Mouse (Mus musculus) testis, postnatal 10 days (tissue): ENCODE data around the gene Klhl8.

Experiments used
- DNase-seq: peaks from one replicate; pipeline ENCODE4 v3.0.0; 2021; ENCODE audit warnings: low spot score

The Klhl8 gene

DNA sequence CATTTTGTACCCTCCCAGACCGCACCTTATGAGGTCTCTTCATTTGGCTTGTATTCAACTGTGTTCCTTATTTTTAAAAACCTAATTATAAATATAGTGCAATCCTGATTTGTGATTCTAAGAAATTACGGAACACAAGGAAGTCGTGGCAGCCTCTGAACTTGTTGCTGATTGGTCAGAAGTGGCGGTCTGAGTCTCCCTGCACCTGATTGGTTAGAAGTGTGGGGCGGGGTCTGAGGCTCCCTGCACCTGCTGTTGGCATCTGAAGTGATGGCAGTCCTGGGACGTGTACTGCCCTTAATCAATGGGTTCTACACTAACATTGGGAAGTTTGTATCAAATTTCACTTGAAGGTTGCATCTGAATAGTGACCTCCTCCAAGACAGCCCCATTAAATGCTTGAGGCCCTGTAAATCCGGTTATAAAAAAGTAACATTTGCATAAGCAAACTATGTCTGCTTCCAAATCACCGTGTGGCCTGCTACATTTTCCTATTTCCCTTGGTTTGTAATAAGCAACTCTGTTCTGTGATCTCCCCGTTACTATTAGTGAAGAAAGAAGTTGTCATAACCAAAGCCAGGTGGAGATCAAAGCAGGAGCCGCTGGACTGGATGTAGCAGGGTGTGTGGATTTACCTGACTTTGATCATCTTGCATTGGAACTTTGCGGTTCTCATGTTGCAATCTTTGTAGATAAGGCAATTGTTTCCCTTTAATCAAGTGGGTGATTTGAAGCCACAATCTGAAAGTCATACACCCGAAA lies 5.7 kb upstream of the Klhl8 start:
- no peak for DNase-seq

DNA sequence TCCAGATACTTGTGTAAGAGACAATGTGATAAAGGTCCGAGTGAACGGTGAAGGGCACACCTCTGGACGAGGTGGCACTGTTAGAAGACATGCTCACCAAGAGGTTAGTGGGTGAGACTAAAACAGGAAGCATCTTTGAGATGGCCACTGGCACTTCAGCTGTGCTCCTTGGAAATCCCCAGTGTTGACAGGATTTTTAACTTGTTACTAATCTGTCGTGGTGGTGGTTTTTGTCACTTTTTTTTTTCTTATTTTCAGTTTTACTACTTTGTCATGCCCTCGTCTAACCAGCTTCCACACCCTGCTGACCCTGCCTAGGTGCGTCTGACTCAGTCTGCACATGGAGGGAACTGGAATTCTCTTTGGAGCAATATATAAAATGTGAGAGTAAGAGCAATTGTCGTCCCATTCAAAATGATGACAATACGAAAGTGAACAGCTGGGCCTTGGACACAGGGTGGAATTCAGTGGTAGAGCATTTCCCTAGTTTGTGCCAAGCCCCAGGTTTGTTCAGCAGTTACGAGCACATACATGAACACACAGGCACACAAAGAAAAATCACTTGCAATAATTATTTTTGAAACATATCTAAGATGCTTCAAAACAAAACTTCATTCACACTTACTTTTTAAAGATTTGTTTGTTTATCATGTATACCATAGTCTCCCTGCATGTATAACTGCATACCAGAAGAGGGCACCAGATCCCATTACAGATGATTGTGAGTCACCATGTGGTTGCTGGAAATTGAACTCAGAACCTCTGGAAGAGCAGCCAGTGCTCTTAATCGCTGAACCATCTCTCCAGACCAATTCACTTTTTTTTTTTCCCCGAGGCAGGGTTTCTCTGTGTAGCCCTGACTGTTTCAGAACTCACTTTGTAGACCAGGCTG lies 3.5 kb upstream of the Klhl8 start:
- DNase-seq, result no peak

DNA sequence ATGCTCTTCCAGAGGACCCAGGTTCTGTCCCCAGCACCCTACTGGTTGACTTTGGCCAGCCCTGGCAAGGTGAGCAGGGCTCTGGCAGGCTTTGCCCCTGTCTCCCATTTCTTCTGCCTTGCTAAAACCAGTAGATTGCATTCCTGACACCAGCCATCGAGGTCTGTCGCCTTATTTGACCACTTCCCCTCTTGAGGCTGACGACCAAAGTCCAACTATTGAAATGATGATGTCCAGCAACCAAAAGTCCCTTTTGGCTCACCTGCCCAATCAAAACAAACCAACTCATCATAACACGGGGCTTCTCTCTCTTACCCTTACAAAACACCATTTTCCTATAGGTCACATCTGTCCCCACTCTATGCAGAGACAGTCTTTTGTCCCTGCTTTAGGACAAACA lies 2.1 kb upstream of the Klhl8 start:
- DNase-seq, result no peak

DNA sequence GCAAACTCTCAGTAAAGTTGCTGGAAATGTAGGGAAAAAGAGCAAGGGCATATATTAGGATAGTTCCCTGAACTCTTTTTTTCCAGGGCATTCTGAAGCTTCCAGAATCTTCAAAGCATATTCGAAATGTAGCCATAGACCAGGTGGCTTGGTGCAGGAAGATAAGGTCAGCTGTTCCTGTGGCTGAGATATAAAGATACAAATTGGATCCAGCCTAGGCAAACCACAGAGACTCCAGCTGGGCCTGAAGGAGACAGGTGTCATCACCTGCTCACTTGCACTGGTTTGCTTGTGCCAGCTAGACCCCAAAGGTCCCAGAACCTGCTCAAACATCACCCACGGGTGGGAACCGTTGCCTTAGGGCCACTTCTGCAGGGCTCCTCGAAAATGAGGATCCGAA lies 496 bp upstream of the Klhl8 start:
- no peak for DNase-seq

DNA sequence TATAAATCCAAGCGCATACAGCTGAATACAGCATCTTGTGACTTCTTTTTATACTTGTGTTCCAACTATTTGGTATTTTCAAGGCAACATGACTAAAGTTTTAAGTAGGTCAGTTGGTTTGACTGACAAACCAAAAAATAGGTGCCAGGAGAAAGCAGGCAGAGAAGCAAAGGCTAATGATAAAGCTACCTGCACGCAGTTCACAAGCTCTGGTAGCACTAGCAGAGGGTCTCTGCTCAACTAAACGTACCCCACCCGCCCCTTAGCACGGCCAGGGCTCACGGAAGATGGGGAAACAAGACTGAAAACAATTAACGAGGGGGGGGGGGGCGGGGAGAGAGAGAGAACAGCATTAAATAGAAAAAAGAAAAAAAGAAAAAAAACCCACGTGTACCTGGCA lies 903 bp downstream of the Klhl8 start:
- DNase-seq, result no peak

DNA sequence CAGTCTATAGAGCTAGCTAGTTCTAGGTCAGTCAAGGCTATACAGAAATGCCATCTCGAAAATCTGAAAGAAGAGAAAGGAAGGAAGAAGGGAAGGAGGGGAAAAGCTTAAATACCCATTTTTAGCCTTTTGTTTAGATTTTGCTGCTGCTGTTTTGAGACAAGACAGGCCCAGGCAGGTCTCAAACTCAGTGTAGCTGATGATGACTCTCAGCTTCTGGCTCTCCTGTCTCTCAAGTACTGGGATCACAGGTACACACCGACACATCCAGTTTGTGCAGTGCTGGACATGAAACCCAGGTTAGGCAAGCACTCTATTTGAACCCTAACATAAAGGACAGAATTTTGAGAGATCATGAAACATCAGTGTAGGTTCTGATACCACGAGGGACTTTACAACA lies 1.6 kb downstream of the Klhl8 start:
- DNase-seq, result no peak

DNA sequence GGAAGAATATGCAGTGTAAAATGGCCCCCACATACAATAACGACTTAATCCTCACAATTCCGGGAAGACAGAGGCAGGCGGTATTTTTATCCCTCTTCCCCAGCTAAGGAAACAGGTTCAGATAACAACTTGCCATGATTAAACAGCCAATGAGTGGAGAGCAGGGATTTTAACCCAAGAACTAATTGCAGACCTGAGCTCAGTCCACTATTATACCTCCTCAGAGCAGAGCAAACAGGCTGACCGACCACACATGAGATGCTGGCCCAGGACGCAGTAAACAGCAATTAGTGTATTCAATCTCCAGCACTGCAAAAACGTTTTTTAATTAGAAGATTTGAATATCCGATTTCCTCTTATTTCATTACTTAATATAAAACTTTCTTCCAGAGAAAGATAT lies 2.2 kb downstream of the Klhl8 start:
- DNase-seq, result no peak

DNA sequence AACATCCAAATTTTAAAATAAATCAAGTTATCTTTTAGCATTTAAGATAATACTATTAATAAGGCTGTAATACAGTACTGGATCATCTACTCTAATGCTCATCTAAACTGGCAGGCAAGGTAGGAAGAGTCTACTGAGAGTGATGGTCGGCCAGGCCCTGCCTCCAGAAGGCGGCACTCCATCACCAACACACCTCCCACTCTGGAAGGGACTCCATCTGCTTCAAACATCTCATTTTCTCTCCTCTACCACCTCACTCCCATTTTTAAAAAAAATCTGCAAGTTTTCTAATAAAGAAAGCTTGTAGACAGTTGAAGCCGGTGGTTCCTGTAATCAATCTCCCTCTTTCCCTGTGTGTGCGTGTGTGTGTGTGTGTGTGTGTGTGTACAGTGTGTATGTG lies 3.2 kb downstream of the Klhl8 start:
- DNase-seq, result no peak

DNA sequence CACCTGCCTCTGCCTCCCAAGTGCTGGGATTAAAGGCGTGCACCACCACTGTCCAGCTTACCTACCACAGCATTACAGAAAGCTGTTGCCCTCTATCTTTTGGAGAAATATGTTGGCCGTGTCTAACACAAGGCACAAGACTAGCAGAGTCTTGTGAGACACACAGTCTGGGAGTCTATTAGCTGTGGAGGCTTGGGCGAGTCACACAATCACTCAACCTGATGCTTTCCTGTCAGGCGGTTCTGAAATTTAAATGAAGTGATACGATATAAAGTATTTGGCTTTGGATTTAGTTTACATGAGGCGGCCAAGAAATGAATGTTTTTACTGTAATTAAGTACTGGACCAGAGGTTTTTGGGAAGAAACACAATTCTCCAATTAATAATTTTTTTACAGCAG lies 4.9 kb downstream of the Klhl8 start:
- no peak for DNase-seq

DNA sequence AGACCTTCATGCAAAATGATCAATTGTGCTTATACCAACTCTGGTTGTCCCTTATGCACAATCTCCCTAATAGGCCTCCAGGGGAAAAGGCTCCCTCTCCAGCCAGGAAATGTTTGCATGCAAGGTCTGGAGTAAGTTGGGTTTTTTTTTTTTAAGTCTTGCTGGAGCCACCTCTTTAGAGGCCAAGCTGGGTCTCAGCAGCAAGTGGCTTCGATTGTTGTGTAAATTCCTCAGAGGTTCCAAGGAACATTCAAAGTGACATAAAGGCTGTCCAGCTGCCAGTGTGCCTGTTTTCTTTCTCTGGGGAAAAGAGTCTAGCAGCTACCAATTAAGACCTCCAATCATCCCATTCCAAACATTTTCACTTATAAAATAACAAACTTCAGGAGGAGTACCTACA lies 12.7 kb downstream of the Klhl8 start:
- DNase-seq, result no peak

DNA sequence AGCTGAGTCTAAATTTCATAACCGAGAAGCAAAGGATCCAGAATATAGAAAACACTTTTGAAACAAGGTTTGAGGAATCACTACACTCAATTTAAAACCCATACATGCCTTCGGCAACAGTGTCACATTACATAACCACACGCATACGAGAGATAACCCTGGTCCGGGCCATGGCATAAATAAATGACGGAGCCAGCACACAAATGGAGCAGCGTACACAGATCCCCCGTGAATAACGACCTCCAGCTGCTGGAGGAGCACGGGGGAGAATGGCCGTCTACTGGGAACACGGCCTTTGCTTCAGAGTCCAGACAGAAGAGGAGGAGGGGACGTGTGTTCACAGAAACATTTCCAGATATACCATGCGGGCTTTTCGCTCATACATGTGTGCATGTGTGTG lies 21.3 kb downstream of the Klhl8 start:
- DNase-seq, result no peak

DNA sequence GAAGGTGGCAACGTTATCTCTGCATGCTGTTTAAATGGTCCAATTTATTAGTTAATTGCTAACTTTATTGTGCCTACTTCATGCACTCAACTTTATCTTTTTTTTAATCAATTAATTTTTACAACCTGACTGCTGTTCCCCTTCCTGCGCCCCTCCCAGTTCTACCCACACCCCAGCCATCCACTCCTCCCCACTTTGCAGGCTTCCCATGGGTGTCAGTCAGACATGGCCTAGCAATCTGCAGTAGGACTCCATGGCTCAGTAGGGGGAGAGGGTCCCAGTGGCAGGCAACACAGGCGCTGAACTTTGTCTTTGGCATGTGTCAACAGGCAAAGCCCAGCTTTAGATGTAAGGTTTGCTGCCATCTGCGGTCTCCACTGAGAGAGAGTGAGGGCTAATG lies 47.3 kb downstream of the Klhl8 start:
- DNase-seq, result no peak

DNA sequence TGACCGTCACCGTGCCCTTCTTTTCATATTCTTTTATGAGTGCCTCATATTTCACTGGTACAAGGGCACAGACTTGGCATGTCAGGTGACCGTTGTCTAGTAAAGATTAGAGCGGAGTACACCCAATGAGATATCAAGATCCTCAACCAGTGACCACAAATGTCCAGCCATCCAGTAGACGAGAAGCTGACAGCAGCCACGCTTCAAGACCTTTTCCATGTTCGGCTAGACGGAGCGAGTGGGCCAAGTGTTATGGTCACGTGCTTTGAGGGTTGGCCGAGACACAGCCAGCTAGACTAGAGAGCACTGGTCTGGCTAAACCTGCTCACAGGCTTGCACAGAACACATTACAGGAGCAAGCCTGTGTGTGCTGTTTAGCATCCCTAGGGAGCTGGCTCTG lies 50.4 kb downstream of the Klhl8 start:
- DNase-seq, result no peak

DNA sequence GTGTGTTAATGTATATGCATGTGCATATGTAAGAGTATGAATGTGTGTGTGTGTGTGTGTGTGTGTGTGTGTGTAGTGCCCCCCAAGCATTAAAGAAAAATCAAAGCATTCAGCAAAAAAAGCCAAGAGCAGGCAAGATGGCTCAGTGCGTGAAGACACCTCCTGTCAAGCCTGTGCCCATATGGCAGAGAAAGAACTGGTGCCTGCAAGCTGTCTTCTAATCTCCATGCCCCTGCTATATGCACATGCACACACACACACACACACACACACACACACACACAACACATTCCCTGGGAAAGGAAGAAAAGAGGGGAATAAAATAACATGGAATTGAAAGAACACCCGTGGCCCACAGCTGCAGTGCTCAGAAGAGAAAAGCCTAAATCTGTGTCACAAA lies 53.9 kb downstream of the Klhl8 start:
- no peak for DNase-seq

DNA sequence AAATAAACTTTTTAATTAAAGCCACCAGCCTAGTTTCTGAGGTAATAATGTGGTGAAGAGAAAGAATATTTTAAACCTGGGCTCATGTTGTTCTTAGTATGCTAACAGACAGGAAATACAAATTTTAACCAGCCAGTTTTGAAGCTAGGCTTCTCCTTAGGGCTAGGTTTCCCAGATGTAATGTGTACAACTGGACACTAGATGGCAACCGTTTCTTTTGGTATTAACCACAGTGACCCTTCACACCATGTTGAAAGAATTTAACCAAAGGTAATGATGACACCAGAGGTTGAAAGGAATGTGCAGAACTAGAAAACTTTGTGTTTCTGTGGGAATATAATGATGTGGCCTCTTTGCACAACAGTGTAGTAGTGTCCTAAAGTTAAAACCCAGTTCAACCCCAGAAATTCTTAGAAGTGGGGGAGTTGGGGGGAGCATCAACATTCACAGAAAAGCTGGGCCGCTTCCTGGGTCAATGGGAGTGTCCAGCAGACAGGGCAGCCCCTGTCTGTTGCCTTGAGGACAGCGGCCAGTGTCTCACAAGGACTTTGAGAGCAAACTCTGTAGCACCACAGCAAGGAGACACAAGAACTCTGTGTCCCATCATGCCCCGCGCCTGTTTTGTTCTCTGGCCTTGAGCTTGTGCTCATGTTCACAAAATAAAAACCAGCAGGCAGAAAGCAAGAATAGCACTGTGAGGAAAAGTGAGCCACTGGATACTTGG lies 54.6 kb downstream of the Klhl8 start:
- peak; percentile 61 for DNase-seq

DNA sequence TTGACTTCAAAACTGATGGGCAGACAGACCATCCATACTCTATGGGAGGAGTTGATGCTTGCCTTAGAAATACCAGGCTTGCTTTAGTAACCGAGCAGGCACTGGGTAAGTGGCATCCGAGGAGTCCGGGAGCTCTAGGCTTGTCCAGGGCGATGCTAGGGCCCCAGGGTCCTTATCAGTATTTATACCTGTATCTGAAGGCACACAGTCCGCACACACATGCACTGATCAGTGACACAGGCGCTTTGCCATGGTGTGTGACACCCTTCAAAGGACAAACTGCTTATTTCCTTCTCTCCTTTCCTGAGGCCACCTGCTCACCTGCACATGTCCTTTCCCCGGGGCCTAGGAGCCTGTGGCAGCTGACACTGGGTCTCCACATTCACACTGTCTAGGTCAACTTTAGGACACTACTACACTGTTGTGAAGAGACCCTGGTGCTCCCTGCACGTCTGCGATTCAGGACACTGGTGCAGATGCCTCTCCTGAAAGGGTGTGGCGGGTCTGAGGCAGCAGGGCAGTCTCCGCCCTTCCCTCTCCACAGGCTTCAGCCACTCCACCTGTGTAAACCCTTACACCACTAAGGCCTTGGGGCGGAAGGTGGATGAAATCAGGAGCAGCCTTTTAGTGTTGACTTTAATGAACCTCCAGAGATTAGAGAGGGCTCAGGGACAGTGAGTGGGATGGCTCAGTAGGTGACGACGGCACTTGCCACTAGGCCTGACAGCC lies 55.4 kb downstream of the Klhl8 start:
- DNase-seq, result peak; percentile 37

DNA sequence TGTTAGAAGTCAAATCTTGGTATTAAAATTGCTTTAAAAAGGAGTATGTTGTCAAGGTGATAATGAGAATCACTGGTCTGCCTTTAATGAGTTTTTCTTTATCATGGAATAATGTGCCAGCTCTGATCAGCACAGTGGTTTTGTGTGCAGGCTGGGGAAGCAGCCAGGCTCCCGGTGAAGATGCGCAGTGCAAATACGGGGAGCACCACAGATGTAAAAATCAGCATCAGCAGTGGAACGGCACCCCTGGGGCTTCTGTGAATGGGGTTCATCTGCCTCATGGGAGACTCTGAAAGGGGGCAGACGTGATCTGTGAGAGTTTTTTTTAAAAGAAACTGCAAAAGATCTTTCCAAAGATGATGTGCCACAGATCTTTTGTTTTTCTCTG lies 56.3 kb downstream of the Klhl8 start:
- DNase-seq, result peak; percentile 28

DNA sequence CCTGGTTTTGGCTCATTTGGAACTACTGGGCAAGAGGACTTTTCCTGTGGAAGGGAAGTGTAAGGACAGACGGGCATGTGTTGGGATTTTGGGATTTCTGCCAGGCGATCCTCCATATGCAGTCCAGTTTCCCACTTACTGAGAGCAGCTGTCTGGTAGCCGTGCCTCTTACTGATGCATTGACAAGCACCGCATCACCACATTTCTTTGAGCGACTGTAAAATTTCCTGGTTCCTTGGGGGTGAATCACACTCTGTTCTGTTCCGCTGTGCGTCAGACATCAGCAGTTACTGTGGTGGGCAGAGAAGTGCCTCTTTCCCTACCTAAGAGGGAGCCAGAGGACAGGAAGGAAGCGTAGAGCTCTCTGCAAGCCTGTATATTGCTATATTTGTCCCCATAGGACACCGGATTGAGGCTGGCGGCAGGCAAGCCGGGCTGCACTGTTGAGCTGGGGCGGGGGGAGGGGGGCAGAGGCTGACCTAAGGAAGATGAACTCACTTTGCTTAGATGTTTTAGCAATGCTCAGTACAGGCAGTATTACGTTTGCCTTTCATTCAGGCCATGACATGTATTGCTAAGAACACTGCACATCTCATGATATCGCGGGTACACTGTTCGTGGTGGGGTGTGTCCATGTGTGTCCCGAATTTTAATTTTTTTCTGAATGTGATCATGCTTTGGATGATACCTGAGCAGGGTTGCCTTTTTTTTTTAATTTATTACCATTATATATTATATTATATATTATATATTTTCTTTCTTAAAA lies 56.8 kb downstream of the Klhl8 start:
- no peak for DNase-seq

DNA sequence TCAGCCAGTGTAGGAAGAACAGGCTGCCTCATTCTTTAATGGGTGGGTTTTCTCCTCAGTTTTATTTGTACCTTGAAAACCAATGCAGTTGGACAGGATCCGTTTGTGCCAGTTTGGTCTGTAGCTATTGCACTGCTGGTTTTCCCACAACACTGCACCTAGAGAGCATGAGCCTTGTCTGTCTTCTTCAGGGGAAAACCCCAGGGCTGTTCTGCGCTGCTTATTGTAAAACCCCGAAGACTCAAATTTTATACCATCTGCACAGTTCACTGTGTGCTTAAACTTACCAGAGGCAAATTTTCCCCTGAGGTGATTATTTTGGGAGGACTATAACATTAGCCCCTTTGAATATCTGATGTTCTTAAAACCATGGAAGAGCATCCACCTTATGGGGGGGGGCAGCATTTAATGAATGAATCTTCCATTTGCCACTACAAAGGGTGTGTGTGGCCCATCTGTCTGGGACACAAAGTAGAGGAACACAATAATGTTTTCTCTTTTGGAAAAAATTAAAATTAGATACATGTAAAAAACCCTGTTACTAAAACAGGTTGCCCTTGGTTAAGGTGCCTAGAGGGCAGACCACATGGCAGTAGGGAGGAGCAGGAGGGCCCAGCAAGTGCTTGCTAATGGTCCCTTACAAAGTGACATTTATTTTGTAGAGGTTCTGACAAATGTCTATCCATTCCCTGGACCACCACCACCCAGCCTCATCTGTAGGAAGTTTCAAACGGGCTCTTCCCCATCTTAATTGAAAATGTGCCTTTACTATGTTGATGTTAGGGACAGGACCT lies 58.1 kb downstream of the Klhl8 start:
- DNase-seq, result no peak

DNA sequence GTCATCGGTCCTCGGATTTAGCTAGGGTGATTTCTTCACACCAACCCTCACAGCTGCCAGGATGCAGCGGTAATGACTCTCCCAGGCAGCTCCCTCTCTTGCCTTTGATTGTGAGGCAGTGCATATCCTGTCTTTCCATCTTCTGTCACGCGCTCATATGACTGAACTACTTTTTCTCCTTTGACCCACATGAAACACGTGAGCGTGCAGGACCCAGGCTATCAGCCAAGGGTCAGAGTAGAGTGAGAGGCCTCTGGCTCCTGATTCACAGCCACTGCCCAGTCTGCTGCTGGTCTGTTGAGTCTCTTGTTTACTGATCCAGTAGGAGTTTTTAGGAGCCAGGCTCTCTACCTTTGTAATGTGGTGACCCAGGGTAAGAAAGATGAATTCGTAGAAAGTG lies 62.5 kb downstream of the Klhl8 start:
- no peak for DNase-seq

DNA sequence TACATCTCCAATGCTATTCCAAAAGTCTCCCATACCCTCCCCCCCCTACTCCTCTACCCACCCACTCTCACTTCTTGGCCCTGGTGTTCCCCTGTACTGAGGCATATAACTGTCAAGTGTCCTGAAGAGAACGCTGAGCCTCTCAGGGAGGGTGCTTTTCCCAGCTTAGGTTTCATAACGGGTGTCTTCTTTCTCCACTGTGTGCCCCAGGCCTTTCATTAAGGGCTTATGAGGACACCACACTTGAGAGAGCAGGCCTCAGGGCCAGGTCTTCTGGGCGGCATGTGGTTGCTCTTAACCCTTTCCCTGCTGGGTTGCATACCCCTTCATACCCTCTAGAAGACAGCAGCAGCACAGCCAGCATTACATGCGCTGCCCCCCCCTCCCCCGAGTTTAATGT lies 64.5 kb downstream of the Klhl8 start:
- no peak for DNase-seq
